Mouse (Mus musculus): ENCODE measurements around the gene Dcaf17. TPM values are rescaled to one million over a fixed set of nuclear protein-coding genes. Genes with fewer than 3 reads are reported as not detected.

Gene Dcaf17
- polyA plus RNA-seq, 1 experiment from 2014 or later = 19.0 TPM

- 87% methylated on average over 2 of the region's 2 CpGs for WGBS
- Histone ChIP-seq H3K27ac (replicated peaks in 1 of 2; ENCODE audit: control insufficient read depth in 1 of 2, insufficient read depth in 1 of 2, low read depth in 2 of 2, low read length in 2 of 2) (no peak overlapping the region), H3K27me3 (ENCODE audit: control insufficient read depth, insufficient read depth, low read length) (no peaks in the 10 kb centered on the region), H3K9me3 (ENCODE audit: control insufficient read depth, low read length) (no peaks in the 10 kb centered on the region), H3K4me1 (ENCODE audit: control insufficient read depth in 2 of 2, insufficient read depth in 2 of 2, low read length in 2 of 2) (no peaks in the 10 kb centered on the region; a peak in 2 of 4 replicates), H3K9ac (ENCODE audit: low read length) (no peak overlapping the region), H3K4me3 (ENCODE audit: control insufficient read depth in 1 of 2, insufficient read depth in 1 of 2, low read depth in 1 of 2, low read length in 2 of 2) (no peak overlapping the region), H3K4me2 (ENCODE audit: low read length) (no peak overlapping the region), H3K36me3 (ENCODE audit: control insufficient read depth, insufficient read depth, low read length) (no peaks in the 10 kb centered on the region)
- no peak for ATAC-seq (ENCODE audit: insufficient number of reproducible peaks, insufficient read depth, low FRiP score, low read depth)
Observed at GRCm38 (mm10) chr2:71107225-71107624, 52.1 kb downstream of the Dcaf17 start.

- no peak for ATAC-seq (ENCODE audit: insufficient number of reproducible peaks, insufficient read depth, low FRiP score, low read depth)
- Histone ChIP-seq H3K27me3 (ENCODE audit: control insufficient read depth, insufficient read depth, low read length) (no peaks in the 10 kb centered on the region), H3K4me2 (ENCODE audit: low read length) (no peak overlapping the region), H3K36me3 (ENCODE audit: control insufficient read depth, insufficient read depth, low read length) (no peaks in the 10 kb centered on the region), H3K9me3 (ENCODE audit: control insufficient read depth, low read length) (no peaks in the 10 kb centered on the region), H3K27ac (replicated peaks in 1 of 2; ENCODE audit: control insufficient read depth in 1 of 2, insufficient read depth in 1 of 2, low read depth in 2 of 2, low read length in 2 of 2) (no peak overlapping the region), H3K4me1 (ENCODE audit: control insufficient read depth in 2 of 2, insufficient read depth in 2 of 2, low read length in 2 of 2) (no peaks in the 10 kb centered on the region; a peak in 1 of 4 replicates), H3K9ac (ENCODE audit: low read length) (no peak overlapping the region), H3K4me3 (ENCODE audit: control insufficient read depth in 1 of 2, insufficient read depth in 1 of 2, low read depth in 1 of 2, low read length in 2 of 2) (no peak overlapping the region)
- WGBS = 79% methylated on average over 3 of the region's 3 CpGs
Observed at GRCm38 (mm10) chr2:71108541-71108940, 53.4 kb downstream of the Dcaf17 start.

GRCm38 (mm10) chr2:71113489-71114171, 58.5 kb downstream of the Dcaf17 start:
- H3K4me3 ChIP-seq (ENCODE audit: control insufficient read depth in 1 of 2, insufficient read depth in 1 of 2, low read depth in 1 of 2, low read length in 2 of 2) = no peak overlapping the region
- WGBS = 58% methylated on average over 5 of the region's 6 CpGs
- ATAC-seq (ENCODE audit: insufficient number of reproducible peaks, insufficient read depth, low FRiP score, low read depth) = no peak
- H3K9me3 ChIP-seq (ENCODE audit: control insufficient read depth, low read length) = peaks cover 5% of the 10 kb centered on the region; the same call in 1 of the 2 replicates
- H3K4me1 ChIP-seq (ENCODE audit: control insufficient read depth in 2 of 2, insufficient read depth in 2 of 2, low read length in 2 of 2) = peaks cover 2 to 3% of the 10 kb centered on the region in 2 experiments; a peak in 2 of 4 replicates
- H3K9ac ChIP-seq (ENCODE audit: low read length) = no peak overlapping the region
- no peaks in the 10 kb centered on the region for H3K36me3 ChIP-seq (ENCODE audit: control insufficient read depth, insufficient read depth, low read length)
- no peak overlapping the region for H3K4me2 ChIP-seq (ENCODE audit: low read length)
- no peak overlapping the region for H3K27ac ChIP-seq (replicated peaks in 1 of 2; ENCODE audit: control insufficient read depth in 1 of 2, insufficient read depth in 1 of 2, low read depth in 2 of 2, low read length in 2 of 2)
- H3K27me3 ChIP-seq (ENCODE audit: control insufficient read depth, insufficient read depth, low read length) = peaks cover 11% of the 10 kb centered on the region

GRCm38 (mm10) chr2:71116151-71116550, 61.0 kb downstream of the Dcaf17 start:
- H3K4me3 ChIP-seq (ENCODE audit: control insufficient read depth in 1 of 2, insufficient read depth in 1 of 2, low read depth in 1 of 2, low read length in 2 of 2) = no peak overlapping the region
- H3K9ac ChIP-seq (ENCODE audit: low read length) = no peak overlapping the region
- 98% methylated on average over 4 of the region's 4 CpGs for WGBS
- no peaks in the 10 kb centered on the region for H3K36me3 ChIP-seq (ENCODE audit: control insufficient read depth, insufficient read depth, low read length)
- H3K9me3 ChIP-seq (ENCODE audit: control insufficient read depth, low read length) = peaks cover 5% of the 10 kb centered on the region; the same call in 1 of the 2 replicates
- H3K27ac ChIP-seq (replicated peaks in 1 of 2; ENCODE audit: control insufficient read depth in 1 of 2, insufficient read depth in 1 of 2, low read depth in 2 of 2, low read length in 2 of 2) = no peak overlapping the region
- ATAC-seq (ENCODE audit: insufficient number of reproducible peaks, insufficient read depth, low FRiP score, low read depth) = no peak
- no peak overlapping the region for H3K4me2 ChIP-seq (ENCODE audit: low read length)
- peaks cover 2 to 3% of the 10 kb centered on the region in 2 experiments; a peak in 2 of 4 replicates for H3K4me1 ChIP-seq (ENCODE audit: control insufficient read depth in 2 of 2, insufficient read depth in 2 of 2, low read length in 2 of 2)
- peaks cover 21% of the 10 kb centered on the region for H3K27me3 ChIP-seq (ENCODE audit: control insufficient read depth, insufficient read depth, low read length)

- Histone ChIP-seq H3K4me2 (ENCODE audit: low read length) (peak within 1 kb of the TSS; percentile 92), H3K27ac (replicated peaks in 1 of 2; ENCODE audit: control insufficient read depth in 1 of 2, insufficient read depth in 1 of 2, low read depth in 2 of 2, low read length in 2 of 2) (no peak within 1 kb of the TSS), H3K9ac (ENCODE audit: low read length) (peak within 1 kb of the TSS; percentile 58), H3K9me3 (ENCODE audit: control insufficient read depth, low read length) (peaks cover 5% of the 10 kb centered on the region; the same call in 1 of the 2 replicates), H3K27me3 (ENCODE audit: control insufficient read depth, insufficient read depth, low read length) (peaks cover 21% of the 10 kb centered on the region), H3K4me3 (ENCODE audit: control insufficient read depth in 1 of 2, insufficient read depth in 1 of 2, low read depth in 1 of 2, low read length in 2 of 2) (peak within 1 kb of the TSS; percentile 49 to 50), H3K4me1 (ENCODE audit: control insufficient read depth in 2 of 2, insufficient read depth in 2 of 2, low read length in 2 of 2) (peaks cover 2 to 3% of the 10 kb centered on the region in 2 experiments; a peak in 2 of 4 replicates), H3K36me3 (ENCODE audit: control insufficient read depth, insufficient read depth, low read length) (no peaks in the 10 kb centered on the region)
- under 1% methylated on average over 59 of the region's 60 CpGs for WGBS
- ATAC-seq (ENCODE audit: insufficient number of reproducible peaks, insufficient read depth, low FRiP score, low read depth) = no peak
Observed at GRCm38 (mm10) chr2:71117797-71118708, 62.9 kb downstream of the Dcaf17 start, which contains the start of gene Cybrd1. TSS of gene Cybrd1 (plus strand) at chr2:71117923.

- Histone ChIP-seq H3K4me2 (ENCODE audit: low read length) (no peak overlapping the region), H3K9me3 (ENCODE audit: control insufficient read depth, low read length) (peaks cover 5% of the 10 kb centered on the region; the same call in 1 of the 2 replicates), H3K36me3 (ENCODE audit: control insufficient read depth, insufficient read depth, low read length) (no peaks in the 10 kb centered on the region), H3K4me3 (ENCODE audit: control insufficient read depth in 1 of 2, insufficient read depth in 1 of 2, low read depth in 1 of 2, low read length in 2 of 2) (no peak overlapping the region), H3K9ac (ENCODE audit: low read length) (no peak overlapping the region), H3K4me1 (ENCODE audit: control insufficient read depth in 2 of 2, insufficient read depth in 2 of 2, low read length in 2 of 2) (peaks cover 5 to 11% of the 10 kb centered on the region in 2 experiments; a peak in 3 of 4 replicates), H3K27me3 (ENCODE audit: control insufficient read depth, insufficient read depth, low read length) (peaks cover 21% of the 10 kb centered on the region), H3K27ac (replicated peaks in 1 of 2; ENCODE audit: control insufficient read depth in 1 of 2, insufficient read depth in 1 of 2, low read depth in 2 of 2, low read length in 2 of 2) (no peak overlapping the region)
- 87% methylated on average over 10 of the region's 10 CpGs for WGBS
- no peak for ATAC-seq (ENCODE audit: insufficient number of reproducible peaks, insufficient read depth, low FRiP score, low read depth)
Observed at GRCm38 (mm10) chr2:71120844-71121243, 65.7 kb downstream of the Dcaf17 start.

GRCm38 (mm10) chr2:71121406-71121805, 66.3 kb downstream of the Dcaf17 start:
- no peak overlapping the region for H3K4me2 ChIP-seq (ENCODE audit: low read length)
- no peaks in the 10 kb centered on the region for H3K36me3 ChIP-seq (ENCODE audit: control insufficient read depth, insufficient read depth, low read length)
- 51% methylated on average over 5 of the region's 5 CpGs for WGBS
- peaks cover 5 to 11% of the 10 kb centered on the region in 2 experiments; a peak in 3 of 4 replicates for H3K4me1 ChIP-seq (ENCODE audit: control insufficient read depth in 2 of 2, insufficient read depth in 2 of 2, low read length in 2 of 2)
- no peak overlapping the region for H3K27ac ChIP-seq (replicated peaks in 1 of 2; ENCODE audit: control insufficient read depth in 1 of 2, insufficient read depth in 1 of 2, low read depth in 2 of 2, low read length in 2 of 2)
- no peak overlapping the region for H3K9ac ChIP-seq (ENCODE audit: low read length)
- ATAC-seq (ENCODE audit: insufficient number of reproducible peaks, insufficient read depth, low FRiP score, low read depth) = no peak
- peaks cover 21% of the 10 kb centered on the region for H3K27me3 ChIP-seq (ENCODE audit: control insufficient read depth, insufficient read depth, low read length)
- no peak overlapping the region for H3K4me3 ChIP-seq (ENCODE audit: control insufficient read depth in 1 of 2, insufficient read depth in 1 of 2, low read depth in 1 of 2, low read length in 2 of 2)
- no peaks in the 10 kb centered on the region for H3K9me3 ChIP-seq (ENCODE audit: control insufficient read depth, low read length)

All from heart, embryonic 14.5 days (tissue).